Mouse (Mus musculus): ENCODE measurements around the gene Nploc4. TPM values are rescaled to one million over a fixed set of nuclear protein-coding genes. Genes with fewer than 3 reads are reported as not detected.

Nploc4 gene
- polyA plus RNA-seq, 1 experiment from 2014 or later = 34.1 TPM

- Histone ChIP-seq H3K9me3 (ENCODE audit: low read length) (no peaks in the 10 kb centered on the region), H3K9ac (replicated peaks; ENCODE audit: low read length) (no peak overlapping the region), H3K4me1 (ENCODE audit: insufficient read depth, low read length) (no peaks in the 10 kb centered on the region), H3K4me2 (replicated peaks; ENCODE audit: low read depth, low read length) (no peak overlapping the region), H3K36me3 (ENCODE audit: insufficient read depth, low read length) (no peaks in the 10 kb centered on the region), H3K27ac (ENCODE audit: low read length) (no peak overlapping the region), H3K4me3 (ENCODE audit: low read length) (no peak overlapping the region), H3K27me3 (ENCODE audit: insufficient read depth, low read length) (no peaks in the 10 kb centered on the region)
- no peak for ATAC-seq (ENCODE audit: low FRiP score, low TSS enrichment)
- 45% methylated on average over 3 of the region's 3 CpGs for WGBS
Observed at GRCm38 (mm10) chr11:120445475-120445874, 8.0 kb upstream of the Nploc4 start.

DNA sequence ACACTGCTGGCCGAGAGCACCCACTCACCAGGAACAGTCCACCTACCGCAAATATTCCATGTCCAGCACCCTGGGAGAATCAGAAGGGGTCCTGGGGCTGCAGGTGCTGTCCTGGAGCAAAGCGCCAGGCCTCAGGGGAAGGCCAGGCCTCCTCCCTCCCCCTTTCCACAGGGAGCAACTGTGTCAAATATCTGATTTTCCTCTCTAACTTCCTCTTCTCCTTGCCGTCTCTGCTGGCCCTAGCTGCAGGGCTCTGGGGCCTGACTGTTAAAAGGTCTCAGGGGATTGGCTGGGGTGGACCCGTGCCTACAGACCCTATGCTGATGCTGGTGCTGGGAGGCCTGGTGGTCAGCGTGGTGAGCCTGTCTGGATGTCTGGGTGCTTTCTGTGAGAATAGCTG lies 6.6 kb upstream of the Nploc4 start:
- no peaks in the 10 kb centered on the region for H3K36me3 ChIP-seq (ENCODE audit: insufficient read depth, low read length)
- no peak for ATAC-seq (ENCODE audit: low FRiP score, low TSS enrichment)
- no peaks in the 10 kb centered on the region for H3K27me3 ChIP-seq (ENCODE audit: insufficient read depth, low read length)
- 65% methylated on average over 6 of the region's 6 CpGs for WGBS
- no peaks in the 10 kb centered on the region for H3K4me1 ChIP-seq (ENCODE audit: insufficient read depth, low read length)
- H3K4me2 ChIP-seq (replicated peaks; ENCODE audit: low read depth, low read length) = no peak overlapping the region
- no peak overlapping the region for H3K27ac ChIP-seq (ENCODE audit: low read length)
- H3K9ac ChIP-seq (replicated peaks; ENCODE audit: low read length) = no peak overlapping the region
- no peaks in the 10 kb centered on the region for H3K9me3 ChIP-seq (ENCODE audit: low read length)
- H3K4me3 ChIP-seq (ENCODE audit: low read length) = no peak overlapping the region

DNA sequence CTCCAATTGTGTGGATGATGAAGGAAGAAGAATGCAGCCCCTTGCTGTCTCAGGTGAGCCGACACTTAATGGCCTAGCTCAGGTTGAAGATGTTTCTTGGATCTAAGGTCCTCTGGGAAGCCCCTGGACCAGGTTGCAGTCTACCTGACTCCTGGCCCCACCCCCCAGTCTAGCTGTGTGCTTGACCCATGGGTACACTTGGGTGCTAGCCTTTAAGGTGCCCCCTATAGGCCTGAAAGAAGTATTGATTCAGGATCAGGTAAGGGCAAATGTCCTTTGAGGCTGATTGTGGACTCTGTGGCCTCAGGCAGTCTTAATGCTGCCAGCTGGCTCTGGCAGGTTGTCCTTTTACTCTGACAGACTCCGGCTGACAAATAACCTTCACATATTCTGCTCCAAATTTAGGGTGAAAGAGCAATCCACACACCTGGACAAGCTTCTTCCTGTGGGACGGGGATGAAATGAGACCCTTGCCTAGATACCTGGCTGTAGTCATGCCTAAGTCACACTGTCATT lies 5.3 kb upstream of the Nploc4 start:
- Histone ChIP-seq H3K27ac (ENCODE audit: low read length) (no peak overlapping the region), H3K9me3 (ENCODE audit: low read length) (no peaks in the 10 kb centered on the region), H3K36me3 (ENCODE audit: insufficient read depth, low read length) (no peaks in the 10 kb centered on the region), H3K4me2 (replicated peaks; ENCODE audit: low read depth, low read length) (no peak overlapping the region), H3K4me1 (ENCODE audit: insufficient read depth, low read length) (0 out of 2 replicates have a peak, but pooled peaks cover 2% of the 10 kb centered on the region), H3K9ac (replicated peaks; ENCODE audit: low read length) (no peak overlapping the region), H3K4me3 (ENCODE audit: low read length) (no peak overlapping the region), H3K27me3 (ENCODE audit: insufficient read depth, low read length) (no peaks in the 10 kb centered on the region)
- 88% methylated on average over 3 of the region's 3 CpGs for WGBS
- no peak for ATAC-seq (ENCODE audit: low FRiP score, low TSS enrichment)

- H3K36me3 ChIP-seq (ENCODE audit: insufficient read depth, low read length) = no peaks in the 10 kb centered on the region
- 91% methylated on average over 3 of the region's 3 CpGs for WGBS
- H3K4me3 ChIP-seq (ENCODE audit: low read length) = no peak within 1 kb of the TSS
- no peaks in the 10 kb centered on the region for H3K9me3 ChIP-seq (ENCODE audit: low read length)
- no peaks in the 10 kb centered on the region for H3K27me3 ChIP-seq (ENCODE audit: insufficient read depth, low read length)
- no peak for ATAC-seq (ENCODE audit: low FRiP score, low TSS enrichment)
- H3K27ac ChIP-seq (ENCODE audit: low read length) = no peak within 1 kb of the TSS
- H3K4me1 ChIP-seq (ENCODE audit: insufficient read depth, low read length) = 0 out of 2 replicates have a peak, but pooled peaks cover 2% of the 10 kb centered on the region
- no peak within 1 kb of the TSS for H3K9ac ChIP-seq (replicated peaks; ENCODE audit: low read length)
- no peak within 1 kb of the TSS for H3K4me2 ChIP-seq (replicated peaks; ENCODE audit: low read depth, low read length)
Observed at GRCm38 (mm10) chr11:120442344-120442743, 4.8 kb upstream of the Nploc4 start, which contains the start of gene Tspan10. Gene Tspan10 (plus strand): TSS chr11:120442644.

GRCm38 (mm10) chr11:120437857-120438385 lies 413 bp upstream of the Nploc4 start:
- Histone ChIP-seq H3K4me2 (replicated peaks; ENCODE audit: low read depth, low read length) (peak overlapping the region; percentile 96), H3K36me3 (ENCODE audit: insufficient read depth, low read length) (peaks cover 3% of the 10 kb centered on the region), H3K4me1 (ENCODE audit: insufficient read depth, low read length) (peaks cover 14% of the 10 kb centered on the region), H3K9ac (replicated peaks; ENCODE audit: low read length) (peak overlapping the region; percentile 93), H3K27ac (ENCODE audit: low read length) (peak overlapping the region; percentile 76), H3K9me3 (ENCODE audit: low read length) (no peaks in the 10 kb centered on the region), H3K4me3 (ENCODE audit: low read length) (peak overlapping the region; percentile 89), H3K27me3 (ENCODE audit: insufficient read depth, low read length) (no peaks in the 10 kb centered on the region)
- WGBS = 20% methylated on average over 12 of the region's 12 CpGs
- ATAC-seq (ENCODE audit: low FRiP score, low TSS enrichment) = no peak

DNA sequence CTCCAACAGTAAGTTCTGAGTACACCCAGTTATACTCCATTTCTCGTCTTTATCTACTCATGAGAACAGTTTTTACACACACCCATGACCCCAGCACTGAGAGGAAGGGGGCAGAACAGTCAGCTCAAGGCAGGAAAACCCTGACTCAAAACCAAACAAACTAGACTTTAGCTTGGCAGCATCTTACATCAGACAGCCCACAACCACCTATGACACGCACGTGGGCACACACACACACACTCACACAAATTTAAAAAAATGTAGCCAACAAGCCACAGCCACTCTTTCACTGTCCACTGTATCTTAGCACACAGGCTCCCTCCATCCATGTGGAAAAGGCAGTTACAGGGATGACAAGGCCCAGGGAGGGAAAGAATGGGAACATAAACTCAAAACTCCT lies 10.8 kb downstream of the Nploc4 start:
- ATAC-seq (ENCODE audit: low FRiP score, low TSS enrichment) = no peak
- H3K4me3 ChIP-seq (ENCODE audit: low read length) = no peak overlapping the region
- H3K9ac ChIP-seq (replicated peaks; ENCODE audit: low read length) = no peak overlapping the region
- no peaks in the 10 kb centered on the region for H3K27me3 ChIP-seq (ENCODE audit: insufficient read depth, low read length)
- no peak overlapping the region for H3K27ac ChIP-seq (ENCODE audit: low read length)
- 91% methylated on average over 3 of the region's 3 CpGs for WGBS
- no peak overlapping the region for H3K4me2 ChIP-seq (replicated peaks; ENCODE audit: low read depth, low read length)
- no peaks in the 10 kb centered on the region for H3K9me3 ChIP-seq (ENCODE audit: low read length)
- peaks cover 38% of the 10 kb centered on the region for H3K36me3 ChIP-seq (ENCODE audit: insufficient read depth, low read length)
- H3K4me1 ChIP-seq (ENCODE audit: insufficient read depth, low read length) = peaks cover 23% of the 10 kb centered on the region

DNA sequence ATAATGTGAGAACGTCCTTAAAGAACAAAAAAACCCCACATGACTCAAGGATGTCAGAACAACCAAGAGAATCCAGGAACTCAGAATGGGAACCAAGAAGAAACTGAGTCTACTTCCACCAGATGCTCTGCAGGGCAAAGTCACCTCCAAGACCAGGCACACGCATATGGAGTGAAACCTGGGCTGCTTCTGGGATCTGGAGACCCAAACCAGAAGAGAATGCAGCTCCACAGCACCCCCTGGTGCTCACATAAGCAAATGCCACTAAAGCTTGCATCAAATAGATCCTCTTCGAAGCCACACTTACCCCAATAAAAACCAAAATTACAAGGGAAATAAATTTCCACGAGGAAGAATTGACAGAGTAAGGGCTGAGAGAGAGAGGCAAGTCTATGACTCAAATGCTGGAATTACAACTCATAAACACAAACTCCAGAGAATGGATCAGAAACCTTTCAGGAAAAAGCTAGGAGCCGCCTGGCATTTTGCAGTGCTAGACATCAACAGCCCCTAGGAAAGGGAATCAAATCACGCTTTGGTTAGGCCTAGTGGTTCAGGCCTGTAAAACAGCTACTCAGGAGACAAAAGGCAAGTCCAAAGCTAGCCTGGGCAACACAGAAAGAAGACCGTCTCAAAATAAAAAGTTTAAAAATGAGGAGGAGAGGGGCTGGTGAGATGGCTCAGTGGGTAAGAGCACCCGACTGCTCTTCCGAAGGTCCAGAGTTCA lies 13.8 kb downstream of the Nploc4 start:
- Histone ChIP-seq H3K27ac (ENCODE audit: low read length) (peak overlapping the region; percentile 88), H3K9ac (replicated peaks; ENCODE audit: low read length) (no peak overlapping the region), H3K9me3 (ENCODE audit: low read length) (no peaks in the 10 kb centered on the region), H3K4me1 (ENCODE audit: insufficient read depth, low read length) (peaks cover 29% of the 10 kb centered on the region), H3K4me2 (replicated peaks; ENCODE audit: low read depth, low read length) (no peak overlapping the region), H3K36me3 (ENCODE audit: insufficient read depth, low read length) (peaks cover 42% of the 10 kb centered on the region), H3K4me3 (ENCODE audit: low read length) (no peak overlapping the region), H3K27me3 (ENCODE audit: insufficient read depth, low read length) (no peaks in the 10 kb centered on the region)
- 49% methylated on average over 9 of the region's 9 CpGs for WGBS
- ATAC-seq (ENCODE audit: low FRiP score, low TSS enrichment) = peak; percentile 52; the same call in 1 of the 2 replicates

GRCm38 (mm10) chr11:120422651-120423568 lies 14.6 kb downstream of the Nploc4 start:
- no peaks in the 10 kb centered on the region for H3K9me3 ChIP-seq (ENCODE audit: low read length)
- WGBS = 20% methylated on average over 13 of the region's 13 CpGs
- ATAC-seq (ENCODE audit: low FRiP score, low TSS enrichment) = peak; percentile 80
- peaks cover 39% of the 10 kb centered on the region for H3K36me3 ChIP-seq (ENCODE audit: insufficient read depth, low read length)
- H3K27me3 ChIP-seq (ENCODE audit: insufficient read depth, low read length) = no peaks in the 10 kb centered on the region
- peak overlapping the region; percentile 88 for H3K27ac ChIP-seq (ENCODE audit: low read length)
- H3K4me2 ChIP-seq (replicated peaks; ENCODE audit: low read depth, low read length) = peak overlapping the region; percentile 18; the same call in 1 of the 2 replicates
- H3K9ac ChIP-seq (replicated peaks; ENCODE audit: low read length) = no peak overlapping the region; the same call in 1 of the 2 replicates
- H3K4me1 ChIP-seq (ENCODE audit: insufficient read depth, low read length) = peaks cover 29% of the 10 kb centered on the region
- no peak overlapping the region for H3K4me3 ChIP-seq (ENCODE audit: low read length)

GRCm38 (mm10) chr11:120418592-120418991 lies 18.9 kb downstream of the Nploc4 start:
- Histone ChIP-seq H3K4me3 (ENCODE audit: low read length) (no peak overlapping the region), H3K4me1 (ENCODE audit: insufficient read depth, low read length) (peaks cover 25% of the 10 kb centered on the region), H3K4me2 (replicated peaks; ENCODE audit: low read depth, low read length) (no peak overlapping the region), H3K9me3 (ENCODE audit: low read length) (no peaks in the 10 kb centered on the region), H3K27me3 (ENCODE audit: insufficient read depth, low read length) (no peaks in the 10 kb centered on the region), H3K9ac (replicated peaks; ENCODE audit: low read length) (no peak overlapping the region), H3K36me3 (ENCODE audit: insufficient read depth, low read length) (peaks cover 39% of the 10 kb centered on the region), H3K27ac (ENCODE audit: low read length) (no peak overlapping the region)
- no peak for ATAC-seq (ENCODE audit: low FRiP score, low TSS enrichment)
- 83% methylated on average over 1 of the region's 1 CpGs for WGBS

Data from kidney, embryonic 16.5 days (tissue).